Mouse (Mus musculus) spleen, postnatal 0 days (tissue): ENCODE results near the gene Nek4. TPM values are rescaled to one million over a fixed set of nuclear protein-coding genes. Genes with fewer than 3 reads are reported as not detected.

Experiments used
- polyA plus RNA-seq: library from polyadenylated mRNA; unstranded; fragments of >200 nt; fragmentation: Nextera tagmentation; extraction: Ambion mirVana; gene quantifications from 2 replicates; pipeline ENCODE4 v1.2.1, GENCODE M21; 2015

Gene Nek4
- 2.8 and 4.1 TPM in 2 replicates for polyA plus RNA-seq

DNA sequence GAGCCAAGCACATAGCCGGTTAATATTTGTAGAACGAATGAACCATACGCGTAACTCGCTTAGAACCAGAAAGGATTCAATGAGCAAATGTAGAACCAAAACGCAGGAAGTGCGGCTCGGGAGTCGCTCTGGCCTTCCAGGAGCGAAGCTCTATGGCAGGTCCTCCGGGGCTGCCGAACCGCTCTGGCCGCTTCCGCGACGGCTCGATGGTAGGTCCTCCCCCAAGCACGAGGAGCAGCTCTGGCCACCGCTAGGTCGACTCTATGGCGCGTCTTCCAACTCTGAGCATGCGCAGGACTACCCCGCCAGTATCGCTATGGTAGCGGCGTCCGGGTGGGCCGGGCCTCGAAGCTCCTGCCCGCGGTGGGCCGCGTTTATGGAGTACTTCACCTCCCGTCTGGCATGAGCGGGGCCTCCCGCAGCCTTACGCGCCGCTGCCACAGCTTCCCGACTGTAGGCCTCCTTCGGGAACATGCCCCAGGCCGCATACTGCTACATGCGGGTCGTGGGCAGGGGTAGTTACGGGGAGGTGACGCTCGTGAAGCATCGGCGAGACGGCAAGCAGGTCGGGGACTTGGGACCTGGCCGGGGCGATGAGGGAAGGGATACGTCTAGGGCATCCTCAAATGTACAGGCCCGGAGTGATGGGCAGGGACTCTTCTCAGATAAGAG is at the start of gene Nek4:
Gene Nek4, plus strand, starts transcription at position 224 of the 672 bp plus-strand sequence.

DNA sequence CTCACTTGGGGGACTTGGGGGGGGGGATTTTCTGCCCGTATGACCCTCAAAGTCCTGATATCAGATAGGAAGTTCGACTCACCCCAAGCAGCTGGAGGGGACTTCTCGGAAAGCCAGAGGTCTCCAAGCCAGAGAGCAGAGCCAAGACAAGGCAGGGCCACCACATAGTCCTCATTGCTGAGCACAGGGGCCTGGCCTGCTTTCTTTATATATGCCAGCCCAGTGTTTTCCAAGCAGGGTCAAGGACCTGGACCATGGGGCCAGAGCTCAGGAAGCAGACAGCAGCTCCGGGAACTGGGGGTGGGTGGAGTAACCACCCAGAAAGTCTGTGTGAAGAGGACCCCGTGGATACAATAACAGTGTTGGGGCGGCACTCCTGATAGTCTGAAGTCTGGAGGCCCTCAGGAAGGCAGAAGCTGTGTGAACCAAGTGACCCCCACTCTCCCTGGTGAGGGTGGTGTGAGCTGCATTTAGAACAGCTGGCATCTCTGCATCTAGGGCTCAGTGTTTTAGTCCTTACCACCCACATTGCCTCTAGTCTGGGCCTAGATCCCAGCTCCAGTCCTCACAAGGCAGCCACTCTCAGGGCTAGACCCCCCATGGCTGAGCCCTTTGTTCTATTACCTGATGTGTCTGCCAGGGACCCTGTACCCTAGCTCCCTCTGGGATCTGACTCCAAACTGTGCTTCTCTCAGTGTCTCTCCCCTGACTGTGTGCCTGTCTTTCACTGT is 27.6 kb upstream of the Nek4 start, which contains the start of gene Itih3:
Gene Itih3, minus strand, starts transcription at position 386 of the 731 bp plus-strand sequence.

DNA sequence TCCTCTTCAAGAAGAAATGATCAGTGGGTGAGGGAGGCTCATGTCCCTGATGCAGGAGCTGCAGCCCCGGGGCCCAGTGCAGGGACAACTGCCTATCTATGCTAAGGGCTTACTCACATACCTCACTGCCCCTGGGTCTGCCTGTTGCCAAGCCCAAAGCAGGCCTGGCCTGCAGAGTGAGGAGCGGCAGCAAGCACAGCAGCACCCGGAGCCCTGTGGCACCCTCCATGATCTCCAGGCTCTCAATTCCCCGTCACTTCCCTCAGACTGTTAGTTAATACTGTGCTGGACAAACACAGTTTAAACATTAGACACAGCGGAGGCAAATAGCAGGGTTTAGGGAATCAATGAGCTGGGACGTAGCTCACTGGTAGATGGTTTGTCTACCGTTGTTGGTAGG is 8.1 kb upstream of the Nek4 start, which contains the start of gene Itih1:
Gene Itih1, minus strand, starts transcription at position 252 of the 400 bp plus-strand sequence.

DNA sequence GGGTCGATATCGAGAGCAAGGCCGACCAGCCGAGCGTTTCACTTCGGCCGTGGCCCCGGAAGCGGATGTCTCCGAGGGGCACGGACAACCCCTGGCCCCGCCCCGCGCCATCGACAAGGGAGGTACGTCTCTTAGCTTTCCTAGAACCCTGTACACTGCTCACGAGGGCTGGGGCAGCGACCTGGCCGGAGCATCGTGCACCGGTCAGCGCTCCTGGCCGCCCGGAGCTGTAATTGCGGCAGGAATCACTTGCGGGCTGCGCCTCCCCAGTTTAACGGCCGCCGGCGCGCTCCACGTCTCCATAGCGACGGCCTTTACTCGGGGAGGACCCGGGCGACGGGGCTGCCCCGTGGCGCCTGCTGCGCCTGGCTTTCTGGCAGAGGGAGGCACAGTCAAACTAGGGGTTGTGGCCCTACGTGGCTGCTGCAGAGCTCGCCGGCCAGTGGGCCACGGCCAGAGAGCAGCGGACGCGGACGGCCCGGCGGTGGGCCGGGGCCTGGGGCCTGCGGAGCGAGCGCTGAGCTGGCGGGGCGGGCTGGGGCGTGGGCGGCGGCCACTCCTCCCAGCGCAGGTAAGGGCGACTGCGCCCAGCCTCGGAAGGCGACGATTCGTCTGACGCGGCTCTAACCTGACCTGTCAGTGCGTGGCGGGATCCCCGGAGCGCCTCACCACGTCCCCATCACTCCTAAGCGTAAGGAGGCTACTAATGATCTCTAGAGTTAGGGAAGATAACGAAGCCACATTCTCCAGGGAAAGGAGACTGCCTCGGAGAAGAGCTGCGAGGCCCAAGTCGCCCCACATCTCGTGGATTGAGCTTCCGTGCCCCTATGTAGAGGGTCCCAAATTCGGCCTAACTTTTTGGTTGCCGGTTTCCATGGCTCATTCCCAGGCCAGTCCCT is 50.4 kb downstream of the Nek4 start, which contains the start of the genes Glt8d1 and Spcs1:
Gene Glt8d1, plus strand, starts transcription at position 94 of the 899 bp plus-strand sequence.
Gene Spcs1, minus strand, starts transcription at position 366 of the 899 bp plus-strand sequence.

DNA sequence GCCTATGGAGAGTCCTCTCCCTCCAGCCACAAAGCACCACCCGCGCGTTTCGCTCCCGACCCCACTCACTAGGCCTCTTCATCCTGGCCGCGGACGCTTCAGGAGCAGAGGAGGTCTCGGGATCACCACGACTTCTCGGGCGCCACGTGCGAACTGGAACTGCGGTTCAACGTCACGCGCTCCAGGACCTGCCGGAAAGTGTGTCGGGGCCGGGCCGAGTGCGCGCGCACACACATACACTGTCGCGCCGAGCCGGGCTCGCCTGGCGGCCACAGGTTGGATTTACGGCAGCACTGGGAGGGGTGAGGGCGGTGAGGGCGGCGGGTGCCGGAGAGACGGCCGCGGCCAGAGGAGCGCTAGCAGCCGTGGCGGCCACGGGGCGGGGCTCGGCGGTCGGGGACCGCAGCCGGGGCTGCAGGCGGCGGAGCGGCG is 67.7 kb downstream of the Nek4 start, which contains the start of the genes Pbrm1 and Gnl3:
Gene Pbrm1, plus strand, starts transcription at position 279 of the 432 bp plus-strand sequence.
Gene Gnl3, minus strand, starts transcription at position 293 of the 432 bp plus-strand sequence.

Other genes starting within 250 kb of the Nek4 start
- 12.4 and 12.8 TPM in 2 replicates for gene Sfmbt1, start 236.5 kb upstream of the Nek4 start, polyA plus RNA-seq
- 11.7 and 12.6 TPM in 2 replicates for gene Tmem110, start 125.8 kb upstream of the Nek4 start, polyA plus RNA-seq
- gene Mustn1, start 72.2 kb upstream of the Nek4 start, polyA plus RNA-seq = 1.8 and 2.4 TPM in 2 replicates
- gene Itih4, start 64.9 kb upstream of the Nek4 start, polyA plus RNA-seq = 0.12 and 0.29 TPM in 2 replicates
- 1.6 and 1.9 TPM in 2 replicates for gene Itih3, start 27.6 kb upstream of the Nek4 start, polyA plus RNA-seq
- 0.05 TPM in 1 of 2 replicates, not detected in the other for gene Itih1, start 8.1 kb upstream of the Nek4 start, polyA plus RNA-seq
- 20.8 and 29.2 TPM in 2 replicates for gene Glt8d1, start 50.0 kb downstream of the Nek4 start, polyA plus RNA-seq
- gene Spcs1, start 50.3 kb downstream of the Nek4 start, polyA plus RNA-seq = 311 and 313 TPM in 2 replicates
- 64.9 and 65.8 TPM in 2 replicates for gene Pbrm1, start 67.8 kb downstream of the Nek4 start, polyA plus RNA-seq
- gene Gnl3, start 67.8 kb downstream of the Nek4 start, polyA plus RNA-seq = 135 and 137 TPM in 2 replicates
- gene Smim4, start 177.6 kb downstream of the Nek4 start, polyA plus RNA-seq = 136 and 138 TPM in 2 replicates
- 88.3 and 97.0 TPM in 2 replicates for gene Nt5dc2, start 179.7 kb downstream of the Nek4 start, polyA plus RNA-seq
- 28.7 and 37.1 TPM in 2 replicates for gene Stab1, start 217.3 kb downstream of the Nek4 start, polyA plus RNA-seq